In genomic region chr3:51407870-51408560, GRCm38 (mm10) we compare ENCODE assay signal across 9 mouse cellular contexts. TPM values are rescaled to one million over a fixed set of nuclear protein-coding genes. Genes with fewer than 3 reads are reported as not detected.
DNase-seq lines count a peak whose midpoint lies in the region; ATAC-seq and TF ChIP-seq lines count a peak whose summit lies in the region.
"Had no signal": no experiment of that assay in that cellular context is flagged by ENCODE, and none has a peak within 500 bp of the region (broad histone marks: within the 10 kb centered on the region; RNA-seq: fewer than 3 reads in every experiment).

No protein-coding gene starts in this region.

- WGBS in lung, postnatal 0 days = 18% methylated on average over 20 of the region's 20 CpGs

- ATAC-seq in CD4-positive, CD25-positive, alpha-beta regulatory T cell, adult 4 months = peak; percentile 25
- ATAC-seq in lung, postnatal 0 days = no peak; the same call in 1 of the 2 replicates
- ATAC-seq in inflammation-experienced regulatory T-cells, adult 6 months = no peak

- TF ChIP-seq EP300 in lung, postnatal 0 days (IDR thresholded peaks at IDR 0.05) = no peak

- H3K9ac ChIP-seq in lung, postnatal 0 days (replicated peaks; ENCODE audit: low read depth) = peak overlapping the region; percentile 85

- no peak for TF ChIP-seq CTCF in lung, postnatal 0 days (IDR thresholded peaks at IDR 0.05)

- intact Hi-C loops in heart, postnatal 36 days (cut with DNase I) = loop anchor here (2.0 to 5.0 kb wide), 2 partner anchors 33 to 181 kb away; no protein-coding TSS in a partner anchor

- H3K27ac ChIP-seq in lung, postnatal 0 days (ENCODE audit: low read length) = peak overlapping the region; percentile 89

- peak overlapping the region; percentile 66 for H3K4me3 ChIP-seq in lung, postnatal 0 days (ENCODE audit: low read depth, low read length)

- no peaks in the 10 kb centered on the region; the same call in 1 of the 2 replicates for H3K4me1 ChIP-seq in lung, postnatal 0 days (ENCODE audit: insufficient read depth, low read depth, low read length)

- H3K36me3 ChIP-seq in lung, postnatal 0 days (ENCODE audit: insufficient read depth, low read length) = no peaks in the 10 kb centered on the region; the same call in 1 of the 2 replicates

- H3K4me2 ChIP-seq in lung, postnatal 0 days (replicated peaks; ENCODE audit: low read depth, low read length) = peak overlapping the region; percentile 93

- DNase-seq in heart, adult 8-10 months (ENCODE audit: low spot score) = peak; percentile 11
- DNase-seq in heart, postnatal 36 days = no peak
- peak; percentile 20 for DNase-seq in c-Kit-negative CD71-positive TER-119-positive erythroid progenitor cells, embryonic 14.5 days (ENCODE audit: low read depth, low spot score)
- DNase-seq in heart, postnatal 4 days = peak; percentile 30
- no peak for DNase-seq in lung, postnatal 0 days (ENCODE audit: low spot score)
- no peak for DNase-seq in thymus, postnatal 0 days (ENCODE audit: low spot score)

- H3K27me3 ChIP-seq in lung, postnatal 0 days (replicated peaks; ENCODE audit: insufficient read depth, low read length) = no peaks in the 10 kb centered on the region

- no peaks in the 10 kb centered on the region for H3K9me3 ChIP-seq in lung, postnatal 0 days (ENCODE audit: low read length)

RNA-seq across cellular contexts. Expression of gene Ndufc1, which starts 0.8 kb away (rescaled TPM):
- total RNA-seq in heart, adult 8-10 months (2022) = 1,000 to 10,000 TPM; 1,660 to 1,731 (median 1,722) TPM
- 1,000 to 10,000 TPM; 1,613 to 1,736 TPM for total RNA-seq in heart, postnatal 36 days (2021)
- polyA plus RNA-seq in CD4-positive, CD25-positive, alpha-beta regulatory T cell, adult 4 months (2017; shearing (Covaris generic)) = 100 to 1,000 TPM; 177 to 260 TPM
- 1,000 to 10,000 TPM; 1,091 to 1,121 TPM for total RNA-seq in heart, postnatal 4 days (2021)
- 498 and 517 TPM in 2 replicates for polyA plus RNA-seq in lung, postnatal 0 days (2015; fragmentation: Nextera tagmentation; extraction: Ambion mirVana)
- 100 to 1,000 TPM; 222 to 324 (median 265) TPM for polyA plus RNA-seq in inflammation-experienced regulatory T-cells, adult 6 months (2017; shearing (Covaris generic))
- polyA plus RNA-seq in thymus, postnatal 0 days (2015; fragmentation: Nextera tagmentation; extraction: Ambion mirVana) = 835 and 844 TPM in 2 replicates

RNA-seq across cellular contexts. Expression of gene Naa15, which starts 6.9 kb away (rescaled TPM):
- 10 to 100 TPM; 44.6 to 56.5 (median 48.1) TPM for total RNA-seq in heart, adult 8-10 months (2022)
- total RNA-seq in heart, postnatal 36 days (2021) = 10 to 100 TPM; 42.8 to 48.4 TPM
- 10 to 100 TPM; 18.4 to 30.4 TPM for polyA plus RNA-seq in CD4-positive, CD25-positive, alpha-beta regulatory T cell, adult 4 months (2017; shearing (Covaris generic))
- total RNA-seq in heart, postnatal 4 days (2021) = 10 to 100 TPM; 62.3 to 65.8 TPM
- polyA plus RNA-seq in lung, postnatal 0 days (2015; fragmentation: Nextera tagmentation; extraction: Ambion mirVana) = 12.7 and 16.9 TPM in 2 replicates
- 10 to 100 TPM; 24.0 to 37.7 (median 30.3) TPM for polyA plus RNA-seq in inflammation-experienced regulatory T-cells, adult 6 months (2017; shearing (Covaris generic))
- 34.6 and 48.5 TPM in 2 replicates for polyA plus RNA-seq in thymus, postnatal 0 days (2015; fragmentation: Nextera tagmentation; extraction: Ambion mirVana)

RNA-seq across cellular contexts. Expression of gene Mgarp, which starts 11.5 kb away (rescaled TPM):
- under 1 TPM; 0.22 to 0.37 (median 0.26) TPM for total RNA-seq in heart, adult 8-10 months (2022)
- under 1 TPM in 1 of 2 experiments, not detected in 1; 0.33 TPM for total RNA-seq in heart, postnatal 36 days (2021)
- polyA plus RNA-seq in CD4-positive, CD25-positive, alpha-beta regulatory T cell, adult 4 months (2017; shearing (Covaris generic)) = 1 to 10 TPM; 1.7 to 2.4 TPM
- total RNA-seq in heart, postnatal 4 days (2021) = under 1 TPM; 0.45 to 0.95 TPM
- not detected in 2 replicates for polyA plus RNA-seq in lung, postnatal 0 days (2015; fragmentation: Nextera tagmentation; extraction: Ambion mirVana)
- polyA plus RNA-seq in inflammation-experienced regulatory T-cells, adult 6 months (2017; shearing (Covaris generic)) = 1 to 10 TPM in 1 of 3 experiments, under 1 TPM in 1, not detected in 1; 0.78 to 1.2 TPM
- polyA plus RNA-seq in thymus, postnatal 0 days (2015; fragmentation: Nextera tagmentation; extraction: Ambion mirVana) = 0.72 and 1.0 TPM in 2 replicates
- total RNA-seq: layer of hippocampus, adult 18-20 months had no signal

Comparison
In these comparisons a context has a peak if more than half of its experiments do, and no peak if none do; other contexts are left out.
1. DNase-seq: peak in heart, adult 8-10 months (single experiment), c-Kit-negative CD71-positive TER-119-positive erythroid progenitor cells, embryonic 14.5 days (single experiment) and heart, postnatal 4 days (single experiment); none in heart, postnatal 36 days (0 of 2), lung, postnatal 0 days (single experiment) and thymus, postnatal 0 days (single experiment).